Mouse (Mus musculus) left cerebral cortex, postnatal 10 days (tissue): ENCODE measurements around the gene Mfap1a. TPM values are rescaled to one million over a fixed set of nuclear protein-coding genes. Genes with fewer than 3 reads are reported as not detected.
"Not testable (repeated sequence)": the region's sequence is repeated elsewhere in the genome, so short reads cannot be mapped to it uniquely, and the experiment has no call there.

Source experiments
- DNase-seq, 2 experiments: peaks; one replicate each; pipeline ENCODE4 v3.0.0; 2021 to 2022; ENCODE audit warnings: low spot score in 2 of 2, mixed read lengths in 1 of 2; ENCODE audit errors: extremely low spot score in 1 of 2
- intact Hi-C: fragments of 180-260 bp; cut with DNase I; formaldehyde crosslinking; loops from one replicate; pipeline ENCODE4 v1.15.1; 2025
- total RNA-seq, 2 experiments: library from RNA; stranded (reverse); gene quantifications; 2 replicates each; pipeline ENCODE4 v1.2.3; 2021

The Mfap1a gene
- 10 to 100 TPM; 31.2 to 32.7 TPM for total RNA-seq

DNA sequence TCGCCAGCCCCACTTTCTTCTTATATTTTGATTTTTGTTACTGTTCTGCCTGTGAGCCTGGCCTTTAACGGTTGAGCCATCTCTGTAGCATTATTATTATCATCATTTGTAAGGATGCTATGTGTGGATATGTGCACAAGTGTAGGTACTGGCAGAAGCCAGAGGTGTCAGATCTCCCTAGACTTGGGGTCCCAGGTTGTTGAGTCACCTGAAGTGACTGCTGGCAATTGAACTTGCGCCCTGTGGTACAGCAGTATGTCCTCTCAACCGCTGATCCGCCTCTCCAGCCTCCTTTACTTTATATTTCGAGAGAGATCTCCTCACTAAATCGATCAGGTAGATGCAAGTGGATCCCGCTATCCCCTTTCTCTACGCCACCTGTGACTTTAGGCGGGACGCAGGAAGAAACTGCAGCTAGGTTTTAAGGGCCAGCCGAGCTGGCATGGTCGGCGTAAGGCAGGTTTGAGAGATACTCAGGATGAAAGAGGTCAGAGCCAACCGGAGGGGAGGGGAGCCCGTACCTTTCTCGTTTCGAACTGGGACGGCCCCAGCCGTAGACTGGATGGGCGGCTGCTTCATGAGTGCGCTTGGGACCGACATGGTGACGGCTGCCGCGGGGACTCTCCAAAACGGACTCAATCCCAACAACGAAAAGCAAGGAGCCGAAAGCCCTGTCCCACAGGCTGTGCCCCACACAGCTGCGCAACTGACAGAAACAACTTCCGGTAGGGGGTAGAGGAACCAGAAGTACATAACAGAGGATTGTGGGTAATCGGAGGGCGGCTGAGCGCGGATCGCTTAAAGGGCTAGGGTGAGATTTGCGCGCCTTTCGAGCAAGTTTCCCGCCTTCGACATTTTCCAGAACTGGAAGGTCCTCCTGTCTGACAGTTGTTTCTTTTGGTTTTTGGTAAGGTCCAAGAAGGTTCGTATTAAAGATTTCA is at the start of gene Mfap1a, which contains the start of gene Wdr76:
Mfap1a (minus strand) TSS at position 724 of the 941 bp plus-strand sequence.
Wdr76 (plus strand) TSS at position 782 of the 941 bp plus-strand sequence.
- peak; percentile 85 to 88 for DNase-seq
- intact Hi-C loops: not testable (repeated sequence)

DNA sequence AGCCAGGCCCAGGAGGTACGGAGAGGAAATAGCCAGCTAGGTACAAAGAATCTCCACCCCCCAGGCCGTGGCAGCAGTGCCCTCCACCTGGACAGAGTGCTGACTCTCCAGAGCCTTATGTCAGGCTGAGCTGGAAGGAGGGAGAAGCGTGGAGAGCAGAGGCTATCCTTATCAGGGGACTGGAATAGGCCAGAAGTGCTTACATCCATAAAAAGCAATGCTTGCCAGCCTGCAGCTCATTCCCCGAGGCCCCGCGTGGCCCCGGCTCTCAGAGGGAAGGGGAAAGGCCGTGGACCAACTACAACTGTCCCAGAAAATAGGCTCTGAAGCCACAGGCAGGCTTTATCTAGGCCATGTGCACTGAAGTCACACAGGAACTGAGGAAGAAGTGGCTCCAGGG is 44.8 kb upstream of the Mfap1a start:
- peak in 1 of 2 experiments; percentile 17 for DNase-seq
- intact Hi-C loops: no loop called here

DNA sequence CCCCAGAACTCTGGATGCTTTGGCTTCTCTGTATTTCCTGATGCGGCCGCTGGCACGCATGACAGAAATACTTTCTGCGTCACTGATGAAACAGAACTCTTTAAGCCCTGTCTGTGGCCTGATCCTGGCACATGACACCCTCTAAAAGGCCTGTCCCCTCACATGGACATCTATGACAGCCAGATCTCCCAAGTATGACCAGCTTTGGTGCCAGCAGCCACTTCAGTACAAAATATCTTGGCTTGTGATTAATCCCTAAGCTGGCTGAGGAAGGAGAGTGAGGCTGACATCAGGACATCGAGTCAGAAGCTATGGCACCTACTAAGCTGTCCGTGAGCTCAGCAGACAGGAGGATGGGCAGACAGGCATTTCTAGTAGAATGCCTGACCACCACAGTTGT is 43.2 kb upstream of the Mfap1a start:
- intact Hi-C loops: no loop called here

DNA sequence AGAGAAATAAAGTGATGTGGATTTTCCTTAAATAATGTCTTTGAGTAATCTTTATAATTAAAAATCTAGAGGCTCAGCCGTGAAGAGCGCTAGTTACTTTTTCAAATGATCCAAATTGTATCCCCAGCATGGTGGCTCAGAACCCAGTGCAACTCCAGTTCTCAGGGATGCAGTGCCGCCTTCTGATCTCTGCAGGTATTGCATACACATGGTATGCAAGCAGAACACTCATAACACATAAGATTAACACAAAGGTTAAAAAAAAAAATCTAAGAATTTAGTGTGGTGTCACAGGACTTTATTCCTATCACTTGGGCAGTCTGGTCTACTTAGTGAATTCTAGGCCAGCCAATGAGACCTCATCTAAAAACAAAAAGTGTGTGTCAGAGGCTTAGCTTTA is 38.4 kb upstream of the Mfap1a start:
- intact Hi-C loops: no loop called here
- peak in 1 of 2 experiments; percentile 12 for DNase-seq

More for the DNA sequence above, 43.2 kb upstream of the Mfap1a start:
- peak in 1 of 2 experiments; percentile 4 for DNase-seq

DNA sequence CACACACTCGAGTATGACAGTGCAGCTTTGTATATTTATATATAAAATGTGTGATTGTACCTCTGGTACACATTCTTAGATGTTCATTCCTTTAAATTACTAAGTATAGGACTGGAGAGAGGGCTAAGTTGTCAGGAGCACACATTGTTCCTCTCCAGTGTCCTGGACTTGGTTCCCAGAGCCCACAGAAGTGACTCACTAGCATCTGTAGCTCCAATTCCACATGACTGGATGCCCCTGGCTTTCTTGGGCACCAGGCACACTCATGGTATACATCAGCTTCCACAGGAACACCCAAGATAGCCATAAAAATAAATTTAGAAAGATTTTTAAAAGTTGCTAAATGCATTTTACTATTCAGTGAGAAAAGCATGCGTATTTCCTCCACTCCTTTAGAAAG is 18.6 kb upstream of the Mfap1a start:
- no peak for DNase-seq

DNA sequence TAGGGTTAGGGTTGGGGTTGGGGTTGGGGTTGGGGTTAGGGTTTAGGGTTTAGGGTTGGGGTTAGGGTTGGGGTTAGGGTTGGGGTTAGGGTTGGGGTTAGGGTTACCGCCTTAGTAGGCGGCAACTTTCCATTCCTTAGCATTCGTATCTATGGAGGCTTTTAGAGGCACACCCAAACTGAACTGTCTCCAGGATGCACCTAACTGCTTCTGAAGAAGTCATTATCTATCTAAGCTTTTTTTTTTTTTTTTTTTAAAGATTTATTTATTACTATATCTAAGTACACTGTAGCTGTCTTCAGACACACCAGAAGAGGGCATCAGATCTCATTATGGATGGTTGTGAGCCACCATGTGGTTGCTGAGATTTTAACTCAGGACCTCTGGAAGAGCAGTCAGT is 16.4 kb upstream of the Mfap1a start:
- DNase-seq, intact Hi-C loops: not testable (repeated sequence)

More for the DNA sequence above, 18.6 kb upstream of the Mfap1a start:
- intact Hi-C loops: no loop called here

DNA sequence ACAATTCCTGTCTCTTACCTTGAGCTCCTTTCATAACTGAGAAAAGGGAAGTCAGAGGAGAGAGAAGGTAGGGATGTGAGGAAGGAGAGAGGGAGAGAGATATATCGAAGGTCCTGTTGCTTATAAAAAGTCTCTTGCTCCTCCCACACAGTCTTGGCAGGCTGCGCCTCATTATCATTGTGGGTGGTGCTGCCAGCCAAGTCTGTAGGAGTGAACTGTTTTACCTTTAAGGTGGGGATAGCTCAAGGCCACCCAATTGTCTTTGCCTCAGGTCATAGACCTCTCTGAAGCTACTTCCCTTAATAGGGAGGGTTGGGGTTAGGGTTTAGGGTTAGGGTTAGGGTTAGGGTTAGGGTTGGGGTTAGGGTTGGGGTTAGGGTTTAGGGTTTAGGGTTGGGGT is 15.5 kb upstream of the Mfap1a start:
- intact Hi-C loops: no loop called here
- DNase-seq: no peak

DNA sequence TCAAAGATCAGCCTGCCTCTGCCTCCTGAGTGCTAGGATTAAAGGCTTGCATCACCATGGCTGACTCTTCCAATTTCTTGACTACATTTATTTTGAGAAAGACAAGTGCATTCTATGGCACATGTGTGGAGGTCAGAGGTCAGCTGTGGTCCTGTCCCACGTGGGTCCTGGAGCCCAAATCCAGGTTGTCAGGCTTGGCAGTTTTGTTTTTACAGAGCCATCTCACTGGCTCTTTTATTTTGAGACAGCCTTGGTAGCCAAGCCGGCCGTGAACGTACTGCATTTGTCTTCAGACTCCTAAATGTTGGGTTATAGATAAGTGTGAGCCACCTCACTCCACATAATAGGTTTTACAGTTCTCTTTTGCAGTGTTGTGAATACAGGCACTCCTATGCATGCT is 12.2 kb upstream of the Mfap1a start:
- DNase-seq, intact Hi-C loops: not testable (repeated sequence)

DNA sequence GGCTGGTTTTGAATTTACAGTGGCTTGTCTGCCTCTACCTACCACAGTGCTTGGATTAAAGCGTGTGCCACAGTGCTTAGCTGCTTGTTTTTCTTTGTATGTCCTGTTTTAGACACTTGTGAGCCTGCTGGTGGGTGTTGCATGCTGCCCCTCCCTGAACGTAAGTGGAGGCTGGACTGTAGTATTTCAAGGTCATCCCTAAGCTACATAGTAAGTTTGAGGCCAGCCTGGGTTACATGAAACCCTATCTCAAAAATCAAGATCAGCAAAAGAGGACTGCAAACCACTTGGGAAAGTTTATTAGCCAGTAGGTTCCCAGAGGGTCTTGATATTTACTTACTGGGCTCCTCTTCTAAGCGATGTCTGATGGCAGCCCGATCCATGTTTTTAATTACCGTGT is 11.6 kb upstream of the Mfap1a start:
- DNase-seq: no peak
- intact Hi-C loops: no loop called here

DNA sequence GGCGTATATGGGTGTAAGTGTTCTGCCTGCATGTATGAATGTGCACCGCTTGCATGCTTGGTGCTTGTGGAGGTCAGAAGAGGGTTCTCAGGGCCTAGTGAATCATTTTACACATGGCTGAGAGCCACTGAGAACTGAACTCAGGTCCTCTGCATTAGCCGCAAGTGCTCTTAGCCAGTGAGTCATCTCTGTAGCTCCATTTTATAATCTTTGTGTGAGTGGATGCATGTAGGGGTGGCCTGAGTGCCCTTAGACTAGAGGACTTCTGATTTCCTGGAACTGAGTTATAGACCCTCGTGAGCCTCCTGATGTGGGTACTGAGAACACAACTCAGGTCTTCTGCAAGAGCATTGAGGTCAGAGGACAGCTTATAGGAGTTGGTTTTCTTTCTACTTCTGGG is 7.7 kb upstream of the Mfap1a start:
- intact Hi-C loops: no loop called here
- DNase-seq: no peak

DNA sequence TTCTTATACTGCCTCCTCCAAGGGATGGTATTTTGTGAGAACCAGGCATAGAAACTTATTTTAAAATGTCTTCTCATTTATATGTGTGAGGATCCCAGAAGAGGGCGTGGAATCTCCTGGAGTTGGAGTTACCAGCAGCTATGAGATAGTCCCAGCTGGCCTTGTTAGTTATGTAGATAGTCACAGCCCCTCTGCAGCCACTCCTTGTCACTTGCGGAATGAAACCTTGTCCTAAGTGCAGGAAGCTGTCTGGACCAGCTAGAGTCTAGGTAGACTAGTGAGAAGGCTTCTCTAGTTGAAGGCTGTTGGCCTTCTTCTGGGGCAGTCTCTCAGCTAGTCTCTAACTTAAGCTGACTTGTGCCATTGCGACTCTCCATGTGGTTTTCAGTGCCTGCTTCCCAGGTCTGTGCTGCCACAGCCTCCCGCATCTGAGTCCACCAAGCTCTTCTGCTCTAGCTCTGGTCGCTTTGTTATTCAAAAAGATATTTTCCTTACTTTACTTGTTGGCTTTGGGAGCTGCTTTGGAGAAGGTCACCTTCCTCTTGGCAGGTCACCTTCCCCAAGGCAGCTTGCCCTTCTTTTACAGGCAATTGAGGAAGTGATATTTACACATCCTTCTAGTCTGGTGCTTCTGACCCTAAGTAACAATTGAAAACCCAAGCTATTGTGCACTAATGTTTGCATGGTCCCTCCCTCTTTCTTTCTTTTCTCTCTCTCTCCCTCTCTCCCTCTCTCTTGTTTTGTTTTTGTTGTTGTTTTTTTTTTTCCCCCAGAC is 6.7 kb upstream of the Mfap1a start:
- intact Hi-C loops, DNase-seq: not testable (repeated sequence)

DNA sequence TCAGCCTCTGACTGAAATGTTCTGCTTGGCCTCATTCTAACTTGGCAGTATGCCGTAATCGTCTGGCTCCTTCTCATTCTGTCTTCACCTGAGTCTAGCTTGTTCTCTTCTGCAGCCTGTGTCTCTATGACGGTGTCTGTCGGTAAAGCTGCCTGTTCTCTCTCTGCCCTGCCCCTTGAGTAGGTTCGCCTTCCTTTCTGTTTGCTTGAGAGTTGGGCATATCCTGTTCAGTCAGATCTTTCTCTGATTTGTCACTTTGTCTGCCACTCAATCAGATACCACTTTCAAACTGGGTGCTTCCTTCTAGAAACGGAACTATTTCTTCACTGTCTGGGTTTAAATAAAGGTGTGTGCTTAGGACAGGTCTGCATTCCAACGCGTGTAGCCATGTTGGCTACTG is 4.9 kb upstream of the Mfap1a start:
- intact Hi-C loops: no loop called here
- DNase-seq: no peak

DNA sequence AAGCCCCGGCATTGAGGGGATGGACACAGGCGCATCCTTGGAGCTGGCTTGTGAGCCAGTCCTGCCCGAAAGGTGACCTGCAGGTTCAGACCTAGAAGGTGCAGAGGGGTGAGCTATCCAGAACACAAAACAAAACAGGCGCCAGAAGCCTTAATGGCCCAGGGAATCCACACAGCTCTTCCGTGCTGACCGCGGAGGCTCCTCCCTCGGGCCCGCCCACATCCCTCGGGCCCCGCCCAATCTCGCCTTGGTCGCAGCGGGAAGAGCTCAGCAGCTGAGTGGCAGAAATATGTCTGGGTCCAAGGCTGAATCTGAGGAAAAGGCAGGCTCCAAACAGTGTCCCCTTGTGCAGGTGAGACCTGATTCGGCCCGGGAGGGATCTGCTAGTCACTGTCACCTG is 3.1 kb upstream of the Mfap1a start:
- intact Hi-C loops: no loop called here
- DNase-seq: peak; percentile 9 to 72

DNA sequence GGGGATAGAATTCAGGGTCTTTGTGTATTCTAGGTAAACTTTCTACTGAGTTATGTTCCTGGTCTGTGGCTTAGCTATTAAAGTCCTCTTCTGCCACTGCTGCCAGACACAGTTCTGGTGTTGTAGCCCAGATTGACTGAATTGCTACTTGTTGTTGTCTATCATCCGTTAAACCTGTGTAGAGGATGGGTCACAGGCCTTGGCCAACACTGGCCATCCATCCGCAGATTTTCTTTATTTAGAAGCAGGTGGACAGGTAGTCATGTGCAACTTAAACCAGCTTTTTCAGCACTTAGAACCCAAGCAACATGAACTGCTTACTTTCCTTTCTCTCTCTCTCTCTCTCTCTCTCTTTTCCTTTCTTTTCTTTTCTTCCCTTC is 1.5 kb upstream of the Mfap1a start:
- intact Hi-C loops: no loop called here
- no peak for DNase-seq

DNA sequence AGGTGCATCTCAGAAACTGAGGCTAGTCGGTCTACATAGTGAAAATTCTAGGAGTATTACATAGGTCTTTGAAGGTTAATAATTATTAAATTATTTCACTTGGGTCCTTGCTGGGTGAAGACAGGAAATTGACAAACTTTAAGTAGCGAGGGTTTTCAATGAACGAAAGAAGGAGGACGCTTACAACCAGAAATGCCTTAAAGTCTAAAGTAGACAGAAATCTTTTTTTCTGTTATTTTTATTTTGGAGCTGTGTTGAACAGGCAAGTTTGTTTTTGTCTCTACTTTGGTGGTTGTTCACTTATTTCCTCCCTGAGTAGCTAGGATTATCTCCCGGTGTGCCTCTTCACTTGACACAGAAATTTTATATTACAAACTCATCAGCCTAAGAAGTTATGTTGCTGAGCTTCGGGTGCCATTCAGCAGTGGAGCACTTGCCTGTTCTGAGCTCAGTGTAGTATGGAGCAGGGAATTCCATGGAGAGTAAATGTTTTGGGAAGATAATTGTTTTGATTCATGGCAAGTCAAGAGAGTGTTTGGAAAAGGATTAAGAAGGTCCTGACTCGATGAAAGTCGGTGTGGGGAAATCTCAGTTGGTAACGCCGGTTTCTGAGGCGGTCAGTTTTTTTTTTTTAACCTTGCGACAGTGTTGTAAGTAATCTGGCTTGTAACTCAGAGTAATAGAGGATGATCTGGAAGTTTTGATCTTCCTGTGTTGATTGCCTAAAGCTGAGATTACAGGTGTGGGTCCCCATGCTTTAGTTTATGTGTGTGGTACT is 897 bp upstream of the Mfap1a start:
- intact Hi-C loops: no loop called here
- DNase-seq: no peak

DNA sequence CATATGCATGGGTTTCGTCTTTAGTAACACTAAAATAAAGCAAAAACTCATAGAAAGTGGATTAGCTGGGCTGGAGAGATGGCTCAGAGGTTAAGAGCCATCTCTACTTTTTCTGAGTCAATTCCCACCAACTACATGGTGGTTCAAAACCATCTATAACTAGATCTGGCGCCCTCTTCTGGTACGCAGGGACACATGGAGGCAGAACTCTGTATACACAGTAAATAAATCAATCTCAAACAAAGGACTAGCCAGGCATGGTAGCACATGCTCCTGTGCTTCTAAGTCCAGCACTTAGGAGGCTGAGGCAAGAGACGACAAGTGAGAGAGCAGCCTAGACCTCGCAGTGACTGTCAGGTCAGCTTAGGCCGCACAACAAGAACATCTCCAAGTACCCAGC is 4.9 kb downstream of the Mfap1a start:
- DNase-seq, intact Hi-C loops: not testable (repeated sequence)

DNA sequence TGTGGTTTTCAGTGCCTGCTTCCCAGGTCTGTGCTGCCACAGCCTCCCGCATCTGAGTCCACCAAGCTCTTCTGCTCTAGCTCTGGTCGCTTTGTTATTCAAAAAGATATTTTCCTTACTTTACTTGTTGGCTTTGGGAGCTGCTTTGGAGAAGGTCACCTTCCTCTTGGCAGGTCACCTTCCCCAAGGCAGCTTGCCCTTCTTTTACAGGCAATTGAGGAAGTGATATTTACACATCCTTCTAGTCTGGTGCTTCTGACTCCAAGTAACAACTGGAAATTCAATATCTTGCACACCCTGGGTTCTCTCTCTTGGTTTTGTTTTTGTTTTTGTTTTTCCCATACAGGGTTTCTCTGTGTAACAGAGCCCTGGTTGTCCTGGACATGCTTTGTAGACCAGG is 22.1 kb downstream of the Mfap1a start:
- intact Hi-C loops: not testable (repeated sequence)

DNA sequence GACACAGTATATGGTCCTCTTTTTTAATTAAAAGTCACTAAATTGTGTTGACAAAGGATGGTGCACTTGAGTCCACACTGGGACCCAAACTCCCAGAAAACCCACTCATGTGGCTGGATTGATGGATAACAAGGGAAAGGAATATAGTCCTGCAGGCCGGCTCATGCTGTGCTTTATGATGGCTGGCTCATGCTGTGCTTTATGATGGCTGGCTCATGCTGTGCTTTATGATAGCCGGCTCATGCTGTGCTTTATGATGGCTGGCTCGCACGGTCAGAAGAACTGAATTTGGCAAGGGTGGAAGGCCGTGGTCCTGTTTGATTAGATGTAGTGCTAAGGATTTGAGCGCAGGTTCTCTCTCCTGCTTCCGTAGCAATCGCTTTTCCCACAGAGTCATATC is 22.9 kb downstream of the Mfap1a start:
- intact Hi-C loops: no loop called here
- no peak for DNase-seq

More for the DNA sequence above, 22.1 kb downstream of the Mfap1a start:
- DNase-seq: not testable (repeated sequence)

DNA sequence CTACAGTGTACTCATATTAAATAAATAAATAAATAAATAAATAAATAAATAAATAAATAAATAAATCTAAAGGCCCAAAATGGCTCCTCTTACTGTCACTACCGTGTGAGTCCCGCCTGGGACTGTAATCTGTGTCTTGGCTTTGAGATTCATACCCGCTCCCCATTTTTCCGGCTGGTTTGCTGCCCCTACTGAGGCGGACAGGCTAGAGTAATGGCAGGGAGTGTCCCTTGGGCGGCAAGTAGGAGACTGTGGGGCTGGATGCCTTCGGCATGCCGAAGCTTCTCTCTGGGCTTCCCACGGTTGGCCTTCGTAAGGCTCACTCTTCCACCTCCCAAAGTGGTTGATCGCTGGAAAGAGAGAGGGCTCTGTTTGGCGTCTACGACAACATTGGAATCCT is 25.5 kb downstream of the Mfap1a start:
- intact Hi-C loops, DNase-seq: not testable (repeated sequence)
